Mouse (Mus musculus) liver, embryonic 16.5 days (tissue): ENCODE data around the gene Lrp1. TPM values are rescaled to one million over a fixed set of nuclear protein-coding genes. Genes with fewer than 3 reads are reported as not detected.

Experiments used
- ATAC-seq: fragments of 200-750 bp; cut with Nextera tagmentation; 2 replicates; pipeline ENCODE4 v1.8.0; 2017; ENCODE audit warnings: low read depth, mild to moderate bottlenecking, moderate number of reproducible peaks, moderate library complexity
- H3K27ac ChIP-seq: fragments of 300-500 bp; sonication (generic); 2 replicates; pipeline ENCODE4 v1.5.1; 2014; ENCODE audit warnings: mild to moderate bottlenecking, low read length
- H3K27me3 ChIP-seq: fragments of 300-500 bp; sonication (generic); 2 replicates; pipeline ENCODE4 v1.6.1; 2014; ENCODE audit warnings: low read depth, low read length, mixed read lengths; ENCODE audit not compliant: control insufficient read depth, insufficient read depth
- H3K36me3 ChIP-seq: fragments of 300-500 bp; sonication (generic); 2 replicates; pipeline ENCODE4 v1.6.1; 2014; ENCODE audit warnings: mild to moderate bottlenecking; ENCODE audit not compliant: control insufficient read depth, insufficient read depth
- H3K4me1 ChIP-seq: fragments of 300-500 bp; sonication (generic); 2 replicates; pipeline ENCODE4 v1.6.1; 2014; ENCODE audit warnings: low read depth, low read length, mixed read lengths; ENCODE audit not compliant: control insufficient read depth
- H3K4me2 ChIP-seq: fragments of 300-500 bp; sonication (generic); 2 replicates; pipeline ENCODE4 v1.6.1; 2014; ENCODE audit warnings: low read depth, low read length, mixed read lengths
- H3K4me3 ChIP-seq: fragments of 300-500 bp; sonication (generic); 2 replicates; pipeline ENCODE4 v1.5.1; 2014; ENCODE audit warnings: low read depth, mild to moderate bottlenecking, low read length
- H3K9ac ChIP-seq: fragments of 300-500 bp; sonication (generic); 2 replicates; pipeline ENCODE4 v1.6.1; 2014; ENCODE audit warnings: low read depth, low read length
- H3K9me3 ChIP-seq: fragments of 300-500 bp; sonication (generic); replicated peaks from 2 replicates; pipeline ENCODE4 v1.6.1; 2016; ENCODE audit warnings: low read length; ENCODE audit not compliant: control insufficient read depth
- WGBS: fragments of 180-500 bp; shearing (Covaris S2); extraction: QIAGEN DNeasy Blood & Tissue Kit; methylation state at CpG from one replicate; pipeline ENCODE4 v1.1.7; 2014; ENCODE audit not compliant: insufficient replicate concordance; 5-methylcytosine and 5-hydroxymethylcytosine counted together
- polyA plus RNA-seq: library from polyadenylated mRNA; unstranded; fragments of >200 nt; fragmentation: Nextera tagmentation; extraction: Ambion mirVana; gene quantifications from 2 replicates; pipeline ENCODE4 v1.2.1, GENCODE M21; 2015

Gene Lrp1
- polyA plus RNA-seq, 1 experiment from 2014 or later: 36.3 TPM

- Histone ChIP-seq H3K36me3 (peaks cover 14% of the 10 kb centered on the region), H3K9ac (no peak overlapping the region), H3K27me3 (no peaks in the 10 kb centered on the region), H3K4me2 (no peak overlapping the region), H3K4me3 (no peak overlapping the region), H3K9me3 (no peaks in the 10 kb centered on the region), H3K4me1 (no peaks in the 10 kb centered on the region), H3K27ac (no peak overlapping the region)
- ATAC-seq: no peak
- 47% methylated on average over 16 of the region's 16 CpGs for WGBS
Measured at GRCm38 (mm10) chr10:127654970-127655579, 34.1 kb upstream of the Lrp1 start.

DNA sequence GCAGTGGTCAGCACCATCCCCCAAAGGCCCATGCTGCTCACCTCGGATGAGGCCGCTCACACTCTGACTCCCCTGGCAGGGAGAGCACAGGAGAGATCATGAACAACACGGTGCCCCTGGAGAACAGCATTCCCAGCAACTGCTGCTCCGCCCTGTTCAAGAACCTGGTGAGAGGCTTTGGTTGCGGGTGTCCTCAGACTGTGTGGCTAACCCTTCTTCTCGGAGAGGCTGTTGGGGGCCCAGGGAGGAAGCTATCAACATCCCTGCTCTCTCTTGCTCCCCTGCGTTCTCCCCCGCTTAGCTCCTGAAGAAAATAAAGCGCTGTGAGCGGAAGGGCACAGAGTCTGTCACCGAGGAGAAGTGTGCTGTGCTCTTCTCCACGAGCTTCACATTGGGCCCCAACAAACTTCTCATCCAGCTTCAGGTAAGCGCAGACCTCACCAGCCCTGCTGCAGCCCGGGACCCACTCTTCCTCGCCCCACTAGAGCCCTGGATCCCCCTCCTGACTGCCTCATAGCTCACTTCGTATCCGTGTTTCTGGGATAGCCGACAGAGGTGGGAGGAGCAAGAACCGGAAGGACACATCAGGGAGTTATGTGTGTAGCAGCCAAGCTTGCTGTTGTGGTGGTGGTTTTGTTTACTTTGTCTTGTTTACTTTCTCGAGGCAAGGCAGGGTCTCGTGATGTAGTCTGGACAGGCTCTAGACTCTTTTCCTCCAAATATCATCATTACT is 32.1 kb upstream of the Lrp1 start:
- H3K9me3 ChIP-seq: no peaks in the 10 kb centered on the region
- no peaks in the 10 kb centered on the region for H3K4me1 ChIP-seq
- no peak overlapping the region for H3K4me3 ChIP-seq
- peaks cover 14% of the 10 kb centered on the region for H3K36me3 ChIP-seq
- H3K27ac ChIP-seq: no peak overlapping the region
- no peak overlapping the region for H3K9ac ChIP-seq
- no peak overlapping the region for H3K4me2 ChIP-seq
- 77% methylated on average over 21 of the region's 21 CpGs for WGBS
- ATAC-seq: no peak
- no peaks in the 10 kb centered on the region for H3K27me3 ChIP-seq

- WGBS: 46% methylated on average over 2 of the region's 2 CpGs
- no peaks in the 10 kb centered on the region for H3K9me3 ChIP-seq
Measured at GRCm38 (mm10) chr10:127645791-127646190, 24.8 kb upstream of the Lrp1 start.

DNA sequence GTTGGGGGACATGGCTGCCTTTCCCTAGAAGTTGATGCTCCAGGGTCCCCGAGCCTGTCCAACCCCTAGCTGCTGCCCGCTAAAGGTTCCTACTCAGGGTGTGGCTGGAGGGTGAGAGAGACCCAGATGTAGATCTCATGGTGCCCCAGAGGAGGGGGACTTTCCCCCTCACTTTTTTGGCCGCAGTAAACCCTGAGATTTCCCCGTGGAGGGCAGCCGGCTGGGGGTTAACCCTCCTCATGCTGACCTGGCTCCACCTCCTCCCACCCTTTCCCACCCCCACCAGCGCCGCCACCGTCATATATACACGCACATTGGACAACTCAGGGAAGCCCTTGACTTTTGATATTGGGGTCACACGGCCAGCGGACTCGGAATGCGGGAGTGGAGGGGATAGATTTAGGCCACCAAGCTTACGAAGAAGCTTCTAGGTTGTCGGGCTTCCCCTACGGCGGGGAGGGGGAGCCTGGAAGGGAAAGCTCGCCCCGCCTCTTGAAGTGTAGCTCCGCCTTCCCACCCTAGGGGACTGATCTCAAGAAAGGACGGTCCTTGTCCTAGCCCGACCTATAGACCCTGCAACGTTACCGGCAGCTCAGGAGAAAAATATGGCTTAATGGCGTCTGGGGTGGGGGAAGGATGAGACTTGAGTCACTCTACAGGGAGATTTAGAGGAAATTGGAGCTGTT is 22.7 kb upstream of the Lrp1 start:
- Histone ChIP-seq H3K4me3 (peak overlapping the region; percentile 64), H3K4me2 (peak overlapping the region; percentile 94), H3K36me3 (no peaks in the 10 kb centered on the region; the same call in 1 of the 2 replicates), H3K9ac (peak overlapping the region; percentile 68), H3K4me1 (peaks cover 20% of the 10 kb centered on the region), H3K27me3 (no peaks in the 10 kb centered on the region), H3K27ac (peak overlapping the region; percentile 89), H3K9me3 (no peaks in the 10 kb centered on the region)
- ATAC-seq: peak; percentile 61
- WGBS: under 1% methylated on average over 25 of the region's 25 CpGs

More at GRCm38 (mm10) chr10:127645791-127646190, 24.8 kb upstream of the Lrp1 start:
- Histone ChIP-seq H3K4me1 (peaks cover 20% of the 10 kb centered on the region), H3K27me3 (no peaks in the 10 kb centered on the region), H3K36me3 (no peaks in the 10 kb centered on the region; the same call in 1 of the 2 replicates), H3K4me3 (no peak overlapping the region), H3K4me2 (no peak overlapping the region), H3K27ac (no peak overlapping the region), H3K9ac (no peak overlapping the region)
- ATAC-seq: no peak

GRCm38 (mm10) chr10:127642772-127643552 is 22.0 kb upstream of the Lrp1 start, which contains the start of gene Stat6:
Gene Stat6 (plus strand): TSS chr10:127642986.
- H3K27ac ChIP-seq: peak within 1 kb of the TSS; percentile 89
- no peaks in the 10 kb centered on the region for H3K36me3 ChIP-seq
- peak; percentile 68 for ATAC-seq
- peak within 1 kb of the TSS; percentile 68 for H3K9ac ChIP-seq
- peaks cover 20% of the 10 kb centered on the region for H3K4me1 ChIP-seq
- H3K27me3 ChIP-seq: no peaks in the 10 kb centered on the region
- H3K9me3 ChIP-seq: no peaks in the 10 kb centered on the region
- WGBS: 1% methylated on average over 37 of the region's 37 CpGs
- peak within 1 kb of the TSS; percentile 94 for H3K4me2 ChIP-seq
- H3K4me3 ChIP-seq: peak within 1 kb of the TSS; percentile 64

DNA sequence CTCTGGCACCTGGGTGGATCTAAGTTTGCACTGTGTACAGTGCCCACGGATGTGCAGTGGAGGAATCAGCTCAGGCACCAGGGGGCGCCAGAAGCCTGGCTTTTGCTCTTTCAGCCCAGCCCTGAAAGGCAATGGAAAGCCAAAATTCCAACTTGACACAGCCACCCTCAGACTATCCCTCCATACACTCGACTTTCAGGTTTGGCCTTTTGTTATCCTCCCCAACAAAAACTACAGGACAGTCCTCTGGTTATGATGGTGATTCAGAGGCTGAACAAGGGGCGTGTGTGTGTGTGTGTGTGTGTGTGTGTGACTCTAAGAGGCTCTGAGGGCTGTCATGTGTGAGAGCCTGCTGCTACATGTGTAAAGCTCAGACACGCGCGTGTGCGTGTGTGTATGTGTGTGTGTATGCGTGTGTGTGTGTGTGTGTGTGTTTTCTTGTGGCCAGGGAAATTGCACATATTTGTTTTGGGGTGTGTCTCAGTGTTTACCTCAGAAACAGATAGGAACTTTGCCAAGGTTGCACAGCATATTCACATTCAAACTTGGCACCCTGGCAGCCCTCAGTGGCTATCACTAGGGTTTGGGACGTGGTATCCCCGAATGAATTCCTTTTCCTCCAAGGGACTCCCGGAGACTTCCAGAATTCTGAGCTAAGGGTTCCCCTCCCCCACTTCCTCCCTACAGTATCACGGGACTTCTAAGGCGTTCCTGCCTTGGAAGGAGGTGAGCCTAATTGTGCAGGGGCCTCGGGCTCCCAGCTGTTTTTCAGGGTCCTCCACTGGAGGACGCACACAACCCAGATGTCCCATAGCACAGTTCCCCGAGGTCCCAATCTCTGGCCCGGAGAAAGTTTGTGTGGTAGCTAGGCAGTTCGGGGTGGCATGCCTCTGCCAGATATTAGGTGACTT is 21.2 kb upstream of the Lrp1 start:
- H3K4me3 ChIP-seq: peak overlapping the region; percentile 64
- no peaks in the 10 kb centered on the region for H3K36me3 ChIP-seq
- ATAC-seq: peak; percentile 65
- H3K9ac ChIP-seq: peak overlapping the region; percentile 68
- WGBS: 3% methylated on average over 19 of the region's 19 CpGs
- H3K27ac ChIP-seq: peak overlapping the region; percentile 89
- H3K27me3 ChIP-seq: no peaks in the 10 kb centered on the region
- no peaks in the 10 kb centered on the region for H3K9me3 ChIP-seq
- peak overlapping the region; percentile 94 for H3K4me2 ChIP-seq
- peaks cover 20% of the 10 kb centered on the region for H3K4me1 ChIP-seq

DNA sequence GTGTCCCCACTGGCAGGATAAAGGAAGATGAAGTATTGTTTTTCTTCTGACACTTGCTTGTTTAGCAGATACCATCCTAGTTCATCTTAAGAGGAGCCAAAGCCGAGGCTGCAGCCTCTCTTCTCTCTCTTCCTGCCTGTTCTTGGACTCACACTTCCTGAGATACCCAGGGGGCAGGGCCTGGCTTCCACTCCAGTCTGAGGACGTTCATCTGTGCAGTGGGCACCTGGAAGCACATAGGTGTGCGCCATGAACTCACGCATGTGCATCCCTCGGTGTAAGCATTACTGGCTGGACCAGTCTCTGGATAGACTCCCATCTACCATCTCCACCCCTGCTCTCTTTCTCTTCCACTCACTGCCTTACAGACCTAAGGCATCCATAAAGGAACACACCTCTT is 19.5 kb upstream of the Lrp1 start:
- no peak overlapping the region for H3K27ac ChIP-seq
- WGBS: 62% methylated on average over 5 of the region's 5 CpGs
- peaks cover 20% of the 10 kb centered on the region for H3K4me1 ChIP-seq
- no peaks in the 10 kb centered on the region for H3K27me3 ChIP-seq
- ATAC-seq: no peak
- no peak overlapping the region for H3K9ac ChIP-seq
- H3K36me3 ChIP-seq: no peaks in the 10 kb centered on the region
- no peaks in the 10 kb centered on the region for H3K9me3 ChIP-seq
- no peak overlapping the region for H3K4me2 ChIP-seq
- H3K4me3 ChIP-seq: no peak overlapping the region
